Mouse (Mus musculus): Measurements from ENCODE around the gene Gm20219.
"Not testable (repeated sequence)": the region's sequence is repeated elsewhere in the genome, so short reads cannot be mapped to it uniquely, and the experiment has no call there.

- not testable (repeated sequence) for TF ChIP-seq POLR2A (IDR thresholded peaks at IDR 0.05; ENCODE audit: borderline replicate concordance, insufficient read depth, low read length); CTCF (IDR thresholded peaks at IDR 0.05; ENCODE audit: borderline replicate concordance, insufficient read depth, low read depth, low read length)
These were observed 52.4 kb downstream of the Gm20219 start for GRCm38 (mm10) chr17:56501635-56502400.
